Mouse (Mus musculus) limb, embryonic 14.5 days (tissue): ENCODE data around the gene Mpzl3. TPM values are rescaled to one million over a fixed set of nuclear protein-coding genes. Genes with fewer than 3 reads are reported as not detected.

Source experiments
- ATAC-seq: fragments of 200-750 bp; cut with Nextera tagmentation; 2 replicates; pipeline ENCODE4 v1.8.0; 2017; ENCODE audit warnings: low read depth, moderate number of reproducible peaks, moderate TSS enrichment; ENCODE audit not compliant: low FRiP score
- DNase-seq: peaks from one replicate; pipeline ENCODE4 v3.0.0-alpha.2; 2015; ENCODE audit warnings: low spot score
- H3K27ac ChIP-seq: fragments of 300-500 bp; sonication (generic); replicated peaks from 2 replicates; pipeline ENCODE4 v1.5.1; 2014; ENCODE audit warnings: low read depth, mild to moderate bottlenecking, low read length, moderate library complexity, mixed read lengths
- H3K27me3 ChIP-seq: fragments of 300-500 bp; sonication (generic); 2 replicates; pipeline ENCODE4 v1.6.1; 2014; ENCODE audit warnings: low read length, mixed read lengths; ENCODE audit not compliant: control insufficient read depth, insufficient read depth
- H3K36me3 ChIP-seq: fragments of 300-500 bp; sonication (generic); 2 replicates; pipeline ENCODE4 v1.6.1; 2014; ENCODE audit warnings: mild to moderate bottlenecking, low read length, moderate library complexity, mixed read lengths; ENCODE audit not compliant: control insufficient read depth, insufficient read depth
- H3K4me1 ChIP-seq: fragments of 300-500 bp; sonication (generic); 2 replicates; pipeline ENCODE4 v1.6.1; 2014; ENCODE audit warnings: antibody characterized with exemption, low read length, mixed read lengths; ENCODE audit not compliant: control insufficient read depth, insufficient read depth
- H3K4me2 ChIP-seq: fragments of 300-500 bp; sonication (generic); replicated peaks from 2 replicates; pipeline ENCODE4 v1.6.1; 2014; ENCODE audit warnings: low read depth, mild to moderate bottlenecking, low read length, moderate library complexity; ENCODE audit not compliant: severe bottlenecking
- H3K4me3 ChIP-seq: fragments of 300-500 bp; sonication (generic); replicated peaks from 2 replicates; pipeline ENCODE4 v1.5.1; 2014; ENCODE audit warnings: low read length
- H3K9ac ChIP-seq: fragments of 300-500 bp; sonication (generic); 2 replicates; pipeline ENCODE4 v1.6.1; 2014; ENCODE audit warnings: mild to moderate bottlenecking, low read depth, low read length, moderate library complexity; ENCODE audit not compliant: severe bottlenecking
- H3K9me3 ChIP-seq: fragments of 300-500 bp; sonication (generic); 2 replicates; pipeline ENCODE4 v1.6.1; 2016; ENCODE audit warnings: low read length; ENCODE audit not compliant: control insufficient read depth
- POLR2A ChIP-seq: fragments of 200-500 bp; IDR thresholded peaks from 2 replicates; pipeline ENCODE4 v1.8.0; 2012; ENCODE audit warnings: inconsistent platforms, mild to moderate bottlenecking, moderate library complexity, borderline replicate concordance; ENCODE audit not compliant: insufficient read depth, insufficient read length; ENCODE audit errors: extremely low read depth
- WGBS: fragments of 180-500 bp; shearing (Covaris S2); extraction: QIAGEN DNeasy Blood & Tissue Kit; methylation state at CpG from one replicate; pipeline ENCODE4 v1.1.7; 2014; 5-methylcytosine and 5-hydroxymethylcytosine counted together
- polyA plus RNA-seq, 2 experiments: library from polyadenylated mRNA; depleted of rRNA in 1 of 2; stranded (reverse) in 1 of 2; unstranded in 1 of 2; fragments of >200 nt; fragmentation: Nextera tagmentation in 1 of 2; extraction: Ambion mirVana in 1 of 2; gene quantifications; 2 replicates each; pipeline versions ENCODE4 v1.2.1 to v1.2.3; 2012 to 2014

Gene Mpzl3
- polyA plus RNA-seq, 2 experiments, result 2.1 to 4.7 TPM

DNA sequence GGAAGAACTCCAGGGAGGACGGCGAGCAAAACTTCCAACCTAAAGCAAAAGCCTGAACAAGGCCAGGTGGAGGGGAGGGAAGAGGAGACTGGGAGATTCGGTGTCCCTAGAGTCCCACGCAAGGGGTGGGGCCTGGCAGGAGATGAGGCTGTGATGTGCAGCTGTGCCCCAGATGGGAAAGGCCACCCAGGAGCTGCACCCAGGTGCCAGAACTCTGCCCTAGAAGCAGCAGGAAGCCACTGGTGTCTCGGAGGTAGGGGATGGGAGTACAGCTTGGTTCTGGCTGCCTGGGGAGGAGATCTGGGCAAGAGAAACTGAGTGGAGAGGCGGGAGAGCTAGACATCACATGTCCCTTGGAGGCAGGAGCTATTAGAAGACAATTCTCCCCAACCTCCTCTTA lies 66.0 kb downstream of the Mpzl3 start:
- H3K4me3 ChIP-seq, result no peak overlapping the region
- no peak overlapping the region for H3K27ac ChIP-seq
- no peak for TF ChIP-seq POLR2A
- peaks cover 9% of the 10 kb centered on the region for H3K36me3 ChIP-seq
- H3K9me3 ChIP-seq, result no peaks in the 10 kb centered on the region
- peaks cover 23% of the 10 kb centered on the region for H3K4me1 ChIP-seq
- no peak overlapping the region for H3K9ac ChIP-seq
- WGBS, result 49% methylated on average over 6 of the region's 6 CpGs
- DNase-seq (no peak), ATAC-seq (no peak)
- H3K27me3 ChIP-seq, result no peaks in the 10 kb centered on the region
- no peak overlapping the region for H3K4me2 ChIP-seq

DNA sequence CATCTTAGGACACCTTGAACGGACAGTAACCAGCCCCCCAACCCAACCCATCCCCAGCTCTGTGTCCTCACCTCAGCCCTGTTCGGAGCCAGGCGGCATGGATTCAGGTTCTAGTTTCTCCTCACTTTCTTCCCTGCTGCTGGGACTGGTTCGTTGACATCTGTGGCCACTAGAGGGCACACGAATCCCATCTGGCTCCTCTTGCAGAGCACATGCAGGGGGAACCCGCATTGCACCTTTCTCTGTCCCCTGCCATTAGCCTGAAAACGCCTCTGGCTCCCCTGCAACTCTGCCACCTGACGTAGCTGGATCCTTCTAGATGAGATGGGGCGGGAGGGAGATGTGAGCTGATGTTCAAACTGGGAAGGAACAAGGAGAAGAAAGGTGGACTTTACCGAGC lies 66.8 kb downstream of the Mpzl3 start:
- Histone ChIP-seq H3K9me3 (no peaks in the 10 kb centered on the region), H3K27ac (no peak overlapping the region), H3K4me3 (peak overlapping the region; percentile 20), H3K4me1 (peaks cover 16% of the 10 kb centered on the region), H3K4me2 (peak overlapping the region; percentile 45), H3K27me3 (no peaks in the 10 kb centered on the region), H3K36me3 (peaks cover 13% of the 10 kb centered on the region), H3K9ac (no peak overlapping the region)
- ATAC-seq (0 out of 2 replicates have a peak, but pooled peaks have one; percentile 23), DNase-seq (peak; percentile 79)
- TF ChIP-seq POLR2A, result no peak
- WGBS, result 7% methylated on average over 9 of the region's 10 CpGs

DNA sequence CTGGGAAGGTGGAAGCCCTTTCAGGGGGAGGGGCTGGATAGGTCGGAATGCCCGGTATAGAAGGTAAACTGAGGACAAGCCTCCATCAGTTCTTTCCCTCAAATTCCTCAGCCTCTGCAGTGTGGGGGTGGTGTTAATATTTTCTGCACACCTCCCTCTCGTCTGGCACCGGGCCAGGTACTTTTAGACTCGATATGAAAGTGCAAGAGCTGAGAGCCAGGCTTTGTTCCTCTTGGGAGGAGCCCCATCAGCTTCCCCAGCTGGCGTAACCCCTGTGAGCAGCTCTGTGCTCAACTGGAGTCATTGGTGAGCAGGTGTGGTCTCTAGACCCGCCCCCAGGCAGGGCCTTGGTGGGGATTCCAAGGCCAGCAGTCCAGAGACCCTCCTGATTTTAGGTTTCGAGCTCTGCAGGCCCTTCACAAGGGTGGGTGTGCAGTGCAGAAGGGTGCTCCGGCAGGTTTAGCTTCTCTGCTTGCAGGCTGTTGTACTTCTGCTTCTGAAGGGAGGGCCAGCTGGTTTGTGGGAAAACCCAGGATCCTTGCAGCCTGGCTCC lies 67.3 kb downstream of the Mpzl3 start:
- Histone ChIP-seq H3K36me3 (peaks cover 15% of the 10 kb centered on the region), H3K4me2 (peak overlapping the region; percentile 45), H3K4me1 (peaks cover 16% of the 10 kb centered on the region), H3K9ac (0 out of 2 replicates have a peak overlapping the region, but pooled peaks have one; percentile 21), H3K9me3 (no peaks in the 10 kb centered on the region), H3K4me3 (peak overlapping the region; percentile 20), H3K27ac (no peak overlapping the region), H3K27me3 (no peaks in the 10 kb centered on the region)
- WGBS, result 19% methylated on average over 9 of the region's 9 CpGs
- no peak for TF ChIP-seq POLR2A
- ATAC-seq (no peak), DNase-seq (peak; percentile 37)

DNA sequence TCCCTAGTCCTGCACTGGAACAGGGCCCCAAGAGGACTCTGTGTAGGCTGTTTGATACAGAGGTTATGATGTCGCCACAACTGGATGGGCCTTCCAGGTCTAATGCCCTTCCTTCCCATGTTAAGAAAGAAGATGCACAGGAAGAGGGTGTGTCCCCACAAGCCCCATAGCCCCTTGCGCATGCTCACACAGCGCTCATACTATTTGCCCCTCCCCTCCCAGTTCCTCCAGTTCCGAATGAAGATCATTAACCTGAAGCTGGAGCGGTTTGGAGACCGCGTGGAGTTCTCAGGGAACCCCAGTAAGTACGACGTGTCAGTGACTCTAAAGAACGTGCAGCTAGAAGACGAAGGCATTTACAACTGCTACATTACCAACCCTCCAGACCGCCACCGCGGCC lies 70.2 kb downstream of the Mpzl3 start:
- ATAC-seq (no peak), DNase-seq (no peak)
- no peaks in the 10 kb centered on the region for H3K27me3 ChIP-seq
- 92% methylated on average over 14 of the region's 14 CpGs for WGBS
- H3K27ac ChIP-seq, result no peak overlapping the region
- no peak overlapping the region for H3K4me3 ChIP-seq
- TF ChIP-seq POLR2A, result no peak
- H3K36me3 ChIP-seq, result peaks cover 15% of the 10 kb centered on the region
- no peaks in the 10 kb centered on the region for H3K9me3 ChIP-seq
- peaks cover 9% of the 10 kb centered on the region for H3K4me1 ChIP-seq
- no peak overlapping the region for H3K9ac ChIP-seq
- no peak overlapping the region for H3K4me2 ChIP-seq

DNA sequence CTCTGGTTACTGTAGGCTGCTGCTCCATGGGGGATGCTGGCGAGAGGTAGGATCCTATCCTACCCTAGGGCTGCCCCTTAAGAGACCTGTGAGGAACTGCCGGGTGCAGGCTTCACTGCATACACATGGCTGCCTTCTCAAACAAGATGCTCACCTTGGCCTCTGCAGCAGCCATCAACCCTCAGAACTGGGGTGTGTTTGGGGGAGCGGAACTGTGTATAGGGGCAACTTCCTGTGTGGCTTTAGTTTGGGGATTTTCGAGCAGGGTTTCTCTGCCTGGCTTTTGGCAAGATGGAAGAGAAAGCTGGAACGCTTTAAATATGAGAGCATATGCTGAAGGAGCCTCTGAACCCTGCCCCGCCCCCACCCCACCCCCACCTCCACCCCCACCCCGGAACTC lies 72.0 kb downstream of the Mpzl3 start:
- peaks cover 7% of the 10 kb centered on the region for H3K4me1 ChIP-seq
- H3K4me3 ChIP-seq, result no peak overlapping the region
- no peaks in the 10 kb centered on the region for H3K9me3 ChIP-seq
- no peak for TF ChIP-seq POLR2A
- H3K4me2 ChIP-seq, result no peak overlapping the region
- WGBS, result 68% methylated on average over 7 of the region's 7 CpGs
- H3K9ac ChIP-seq, result no peak overlapping the region
- ATAC-seq (no peak), DNase-seq (no peak)
- peaks cover 15% of the 10 kb centered on the region for H3K36me3 ChIP-seq
- H3K27ac ChIP-seq, result no peak overlapping the region
- H3K27me3 ChIP-seq, result no peaks in the 10 kb centered on the region

Other genes starting within 250 kb of the Mpzl3 start
- 21.7 and 28.3 TPM in 2 replicates for gene Kmt2a, start 173.9 kb upstream of the Mpzl3 start, polyA plus RNA-seq (2012; rRNA removed)
- gene Kmt2a, start 173.9 kb upstream of the Mpzl3 start, polyA plus RNA-seq (2014; fragmentation: Nextera tagmentation; extraction: Ambion mirVana), result 16.8 and 18.9 TPM in 2 replicates
- 477 and 525 TPM in 2 replicates for gene Atp5l, start 134.4 kb upstream of the Mpzl3 start, polyA plus RNA-seq (2012; rRNA removed)
- gene Atp5l, start 134.4 kb upstream of the Mpzl3 start, polyA plus RNA-seq (2014; fragmentation: Nextera tagmentation; extraction: Ambion mirVana), result 663 and 764 TPM in 2 replicates
- gene Ube4a, start 89.6 kb upstream of the Mpzl3 start, polyA plus RNA-seq (2012; rRNA removed), result 23.9 and 26.4 TPM in 2 replicates
- 30.3 and 33.4 TPM in 2 replicates for gene Ube4a, start 89.6 kb upstream of the Mpzl3 start, polyA plus RNA-seq (2014; fragmentation: Nextera tagmentation; extraction: Ambion mirVana)
- 0.28 and 0.65 TPM in 2 replicates for gene Cd3g, start 74.8 kb upstream of the Mpzl3 start, polyA plus RNA-seq (2012; rRNA removed)
- 1.0 and 1.2 TPM in 2 replicates for gene Cd3g, start 74.8 kb upstream of the Mpzl3 start, polyA plus RNA-seq (2014; fragmentation: Nextera tagmentation; extraction: Ambion mirVana)
- 0.06 TPM in 1 of 2 replicates, not detected in the other for gene Cd3d, start 73.4 kb upstream of the Mpzl3 start, polyA plus RNA-seq (2012; rRNA removed)
- gene Cd3d, start 73.4 kb upstream of the Mpzl3 start, polyA plus RNA-seq (2014; fragmentation: Nextera tagmentation; extraction: Ambion mirVana), result not detected in 2 replicates
- 0.10 and 0.13 TPM in 2 replicates for gene Cd3e, start 45.6 kb upstream of the Mpzl3 start, polyA plus RNA-seq (2012; rRNA removed)
- 0.07 and 0.25 TPM in 2 replicates for gene Cd3e, start 45.6 kb upstream of the Mpzl3 start, polyA plus RNA-seq (2014; fragmentation: Nextera tagmentation; extraction: Ambion mirVana)
- gene Mpzl2, start 15.4 kb upstream of the Mpzl3 start, polyA plus RNA-seq (2012; rRNA removed), result 21.0 and 22.6 TPM in 2 replicates
- gene Mpzl2, start 15.4 kb upstream of the Mpzl3 start, polyA plus RNA-seq (2014; fragmentation: Nextera tagmentation; extraction: Ambion mirVana), result 21.8 and 22.8 TPM in 2 replicates
- gene Jaml, start 24.0 kb downstream of the Mpzl3 start, polyA plus RNA-seq (2012; rRNA removed), result 0.17 and 0.28 TPM in 2 replicates
- gene Jaml, start 24.0 kb downstream of the Mpzl3 start, polyA plus RNA-seq (2014; fragmentation: Nextera tagmentation; extraction: Ambion mirVana), result 0.30 and 0.43 TPM in 2 replicates
- gene Scn2b, start 62.6 kb downstream of the Mpzl3 start, polyA plus RNA-seq (2012; rRNA removed), result 6.5 and 6.6 TPM in 2 replicates
- gene Scn2b, start 62.6 kb downstream of the Mpzl3 start, polyA plus RNA-seq (2014; fragmentation: Nextera tagmentation; extraction: Ambion mirVana), result 3.3 and 5.4 TPM in 2 replicates
- 0.14 and 0.17 TPM in 2 replicates for gene Scn4b, start 83.2 kb downstream of the Mpzl3 start, polyA plus RNA-seq (2012; rRNA removed)
- 0.04 and 0.10 TPM in 2 replicates for gene Scn4b, start 83.2 kb downstream of the Mpzl3 start, polyA plus RNA-seq (2014; fragmentation: Nextera tagmentation; extraction: Ambion mirVana)
- 0.04 TPM in 1 of 2 replicates, not detected in the other for gene BC049352, start 126.8 kb downstream of the Mpzl3 start, polyA plus RNA-seq (2012; rRNA removed)
- gene BC049352, start 126.8 kb downstream of the Mpzl3 start, polyA plus RNA-seq (2014; fragmentation: Nextera tagmentation; extraction: Ambion mirVana), result not detected in 2 replicates
- 1.9 and 2.3 TPM in 2 replicates for gene Tmprss4, start 148.9 kb downstream of the Mpzl3 start, polyA plus RNA-seq (2012; rRNA removed)
- 3.4 and 5.0 TPM in 2 replicates for gene Tmprss4, start 148.9 kb downstream of the Mpzl3 start, polyA plus RNA-seq (2014; fragmentation: Nextera tagmentation; extraction: Ambion mirVana)
- 1.6 TPM in 2 replicates for gene Il10ra, start 214.0 kb downstream of the Mpzl3 start, polyA plus RNA-seq (2012; rRNA removed)
- 1.3 and 1.6 TPM in 2 replicates for gene Il10ra, start 214.0 kb downstream of the Mpzl3 start, polyA plus RNA-seq (2014; fragmentation: Nextera tagmentation; extraction: Ambion mirVana)